Mouse (Mus musculus): ENCODE measurements around the gene Harbi1.
A peak's percentile ranks its signal among the peaks of the same experiment; 100 is the strongest.

The Harbi1 gene

DNA sequence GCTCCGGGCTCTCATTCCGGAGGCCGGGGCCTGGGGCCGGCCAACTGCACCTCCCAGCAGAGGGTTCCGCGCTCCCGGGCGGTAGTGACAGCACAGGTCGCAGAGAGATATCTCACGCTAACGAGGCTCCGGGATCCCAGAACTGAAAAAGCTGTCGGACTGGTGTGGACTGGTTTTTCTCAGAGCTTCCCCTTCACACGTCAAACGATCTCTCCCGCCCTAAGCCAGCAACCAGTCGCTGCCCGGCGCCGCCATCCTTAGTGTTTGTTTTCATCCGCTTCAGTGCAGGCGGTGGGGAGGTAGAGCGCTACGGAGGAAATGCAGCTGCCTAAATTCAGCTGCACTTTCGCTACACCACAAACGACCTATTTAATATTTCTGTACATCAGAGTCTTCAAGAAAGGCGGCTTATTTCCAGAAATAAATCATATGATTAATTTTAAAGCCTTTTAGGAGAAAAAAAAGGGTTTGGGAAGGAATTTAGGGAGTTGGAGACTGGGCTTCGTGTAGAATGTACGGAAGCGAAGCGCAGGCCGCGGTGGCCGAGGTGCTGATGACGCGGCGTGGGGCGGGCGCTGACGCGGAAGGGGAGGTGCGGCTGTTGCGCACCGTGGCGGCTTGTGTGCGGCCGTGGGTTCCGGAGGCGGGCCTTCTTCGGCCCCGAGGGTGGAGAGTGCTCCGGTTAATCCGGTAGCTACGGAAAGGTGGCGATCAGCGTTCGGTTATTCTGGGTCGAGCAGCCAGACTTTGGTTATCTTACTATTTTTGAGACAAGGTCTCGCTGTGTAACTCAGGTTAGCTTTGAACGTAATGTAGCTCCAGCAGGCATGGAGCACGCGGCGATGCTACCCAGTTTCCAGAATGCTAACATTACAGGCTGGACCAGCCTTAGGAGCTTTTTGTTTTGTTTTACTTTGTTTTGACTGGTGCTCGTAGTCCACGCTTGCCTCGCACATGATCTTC is at the start of gene Harbi1, which contains the start of gene Atg13:
Gene Harbi1, plus strand, starts transcription at position 581 of the 963 bp plus-strand sequence.
Gene Atg13, minus strand, starts transcription at position 305 of the 963 bp plus-strand sequence.
- DNase-seq: peak; percentile 96

DNA sequence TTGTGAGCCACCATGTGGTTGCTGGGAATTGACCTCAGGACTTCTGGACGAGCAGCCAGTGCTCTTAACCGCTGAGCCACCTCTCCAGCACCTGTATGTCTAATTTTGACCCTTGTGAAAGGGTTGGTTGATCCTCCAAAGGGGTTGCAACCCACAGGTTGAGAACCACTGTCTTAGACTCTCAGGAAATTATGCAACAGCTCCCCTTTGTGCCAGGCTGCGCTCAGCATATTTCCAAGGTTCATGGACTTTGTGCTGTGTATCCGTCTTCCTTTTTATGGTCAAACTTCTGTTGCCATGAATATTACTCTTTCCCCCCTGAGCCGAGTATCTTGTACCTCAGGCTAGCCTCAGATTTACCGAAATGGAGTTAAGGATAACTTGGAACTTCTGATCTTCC is 49.7 kb upstream of the Harbi1 start:
- DNase-seq: no peak

DNA sequence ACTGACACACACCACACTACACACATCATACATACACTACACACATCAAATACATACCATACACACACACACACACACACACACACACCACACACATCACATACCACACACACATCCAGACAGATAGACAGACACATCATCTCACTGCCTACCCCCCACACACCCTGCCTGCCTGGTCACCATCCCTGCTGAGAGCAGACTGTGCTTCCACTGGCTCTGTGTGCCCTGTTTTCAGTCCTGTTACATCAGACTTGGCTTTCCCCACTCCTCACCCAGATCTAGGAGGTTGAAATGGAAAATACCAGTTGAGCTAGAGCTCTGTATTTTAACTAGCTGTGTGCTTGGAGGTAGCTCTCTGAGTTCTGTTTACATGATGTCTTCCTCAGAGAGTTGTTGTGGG is 45.9 kb upstream of the Harbi1 start:
- DNase-seq: no peak

DNA sequence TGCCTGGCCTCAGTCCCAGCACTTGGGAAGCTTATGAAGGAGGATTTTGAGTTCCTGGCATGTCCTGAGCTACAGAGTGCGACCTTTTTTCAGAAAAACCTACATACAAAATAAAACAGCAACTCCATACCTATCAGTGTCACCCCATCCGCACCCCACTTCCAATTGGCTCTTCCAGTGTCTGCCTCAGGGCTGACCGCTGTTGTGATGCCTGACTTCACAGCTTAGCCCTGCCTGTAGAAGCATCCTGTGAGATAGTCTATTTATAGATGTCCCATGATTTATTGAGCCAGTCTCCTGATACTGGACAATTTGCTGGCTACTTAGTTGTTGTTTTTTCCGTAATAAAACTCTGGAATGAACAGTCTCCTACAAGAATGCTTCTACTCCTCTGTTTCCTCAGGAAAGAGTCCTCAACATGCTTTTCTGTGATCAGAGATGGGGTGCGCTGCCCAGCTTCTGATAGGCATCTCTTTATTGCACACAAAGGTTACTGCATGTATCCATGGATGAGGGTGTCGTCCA is 44.2 kb upstream of the Harbi1 start:
- no peak for DNase-seq

DNA sequence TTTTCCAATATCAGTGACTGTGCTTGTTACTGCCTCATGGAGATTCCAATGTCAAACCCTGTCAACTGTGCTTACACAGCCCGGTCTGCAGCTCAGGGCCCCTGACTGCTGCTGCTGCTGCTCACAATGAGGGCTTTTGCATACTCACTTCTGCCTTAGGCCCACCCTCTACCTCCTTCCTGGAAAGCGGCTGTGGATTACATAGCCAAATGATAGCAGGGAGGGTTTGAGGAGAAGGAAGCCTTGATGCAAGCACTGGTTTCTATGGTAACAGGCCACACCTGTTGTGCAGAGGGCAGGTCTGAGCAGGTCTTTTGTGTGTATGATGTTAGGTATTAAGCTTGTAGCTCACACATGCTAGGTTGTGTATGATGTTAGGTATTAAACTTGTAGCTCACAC is 42.9 kb upstream of the Harbi1 start:
- DNase-seq: no peak

DNA sequence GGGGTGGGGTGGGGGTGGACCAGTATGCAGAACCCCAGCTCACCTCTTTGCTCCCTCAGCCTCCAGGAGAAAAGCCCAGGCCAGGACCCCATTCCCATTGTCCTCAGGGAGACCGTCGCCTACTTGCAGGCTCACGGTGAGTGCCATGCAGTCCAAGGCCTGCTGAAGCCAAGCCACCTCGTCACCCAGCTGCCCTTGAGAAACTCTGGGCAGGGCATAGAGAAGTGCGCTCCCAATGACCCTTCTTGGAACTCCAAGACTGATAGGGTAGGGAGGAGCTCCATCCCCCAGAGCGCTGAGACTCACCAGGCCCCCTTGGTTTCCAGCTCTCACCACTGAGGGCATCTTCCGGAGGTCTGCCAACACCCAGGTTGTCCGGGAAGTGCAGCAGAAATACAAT is 41.3 kb upstream of the Harbi1 start:
- DNase-seq: no peak

DNA sequence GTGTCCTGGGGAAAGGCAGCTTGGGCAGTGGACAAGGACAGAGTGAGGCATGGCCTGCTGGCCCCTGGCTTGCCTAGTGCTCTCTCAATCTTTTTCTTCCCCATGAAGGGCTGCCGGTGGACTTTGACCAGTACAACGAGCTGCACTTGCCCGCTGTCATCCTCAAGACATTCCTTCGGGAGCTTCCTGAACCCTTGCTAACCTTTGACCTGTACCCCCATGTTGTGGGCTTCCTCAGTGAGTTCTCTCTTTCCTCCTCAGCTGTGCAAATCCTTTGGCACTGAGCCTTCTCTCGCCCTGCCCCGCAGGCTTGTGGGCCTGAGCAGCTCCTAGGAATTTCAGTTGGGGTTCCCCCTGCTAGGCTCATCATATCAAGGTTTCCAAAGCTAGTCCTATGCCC is 40.6 kb upstream of the Harbi1 start:
- DNase-seq: no peak

DNA sequence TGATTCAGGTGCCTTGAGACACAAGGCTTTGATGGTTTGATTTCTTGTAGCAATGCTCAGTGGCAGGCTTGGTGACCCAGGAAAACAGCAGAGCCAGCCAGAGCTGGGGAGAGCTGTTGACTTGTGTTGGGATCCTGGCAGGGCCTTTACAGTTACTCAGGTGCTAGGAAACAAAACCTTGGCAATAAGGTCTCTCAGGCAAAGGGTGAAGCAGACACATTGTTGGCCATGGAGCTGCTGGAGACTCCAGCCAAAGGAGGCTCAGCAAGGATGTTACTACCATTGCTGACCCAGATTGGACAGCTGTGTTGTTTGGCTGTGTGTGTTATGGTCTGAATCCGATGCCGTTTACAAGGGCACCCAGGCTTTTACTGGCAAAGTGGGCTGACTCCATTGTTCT is 37.1 kb upstream of the Harbi1 start:
- DNase-seq: no peak

DNA sequence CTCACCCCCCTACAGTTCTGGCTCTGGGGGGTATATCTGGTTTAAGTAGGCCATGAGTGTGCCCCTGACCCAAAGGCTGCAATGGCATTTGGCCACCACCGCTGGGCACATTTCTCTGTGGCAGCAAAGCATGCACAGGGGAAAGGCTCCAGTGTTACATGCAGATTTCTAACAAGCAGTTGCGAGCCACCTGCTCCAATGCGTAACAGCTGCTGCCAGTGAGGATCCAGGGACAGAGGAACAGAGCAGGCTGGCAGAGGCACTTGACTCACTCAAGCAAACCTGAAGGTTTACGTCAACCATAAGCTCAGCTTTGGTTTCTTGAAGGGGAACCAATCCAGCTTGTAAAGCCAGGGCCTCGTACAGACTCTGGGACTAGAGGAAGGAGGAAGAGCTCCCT is 35.8 kb upstream of the Harbi1 start:
- no peak for DNase-seq

DNA sequence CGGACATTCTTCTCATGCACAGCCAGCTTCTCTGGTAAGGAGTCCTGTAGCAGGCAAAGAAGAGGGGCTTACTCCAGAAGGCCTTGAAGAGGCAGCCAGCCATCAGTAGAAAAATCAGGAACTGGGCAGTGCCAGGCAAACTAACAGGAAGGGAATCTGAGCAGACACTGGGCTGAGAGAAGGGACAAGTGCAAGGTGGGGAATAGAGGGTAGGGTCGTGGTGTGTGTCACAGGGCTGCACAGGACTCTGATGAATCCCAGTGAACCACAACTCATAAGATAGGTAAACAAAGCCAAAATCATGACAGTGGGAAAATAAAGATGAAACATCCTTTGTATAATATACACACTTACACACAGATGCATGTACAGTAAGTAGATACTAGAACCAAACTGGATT is 34.2 kb upstream of the Harbi1 start:
- DNase-seq: no peak

DNA sequence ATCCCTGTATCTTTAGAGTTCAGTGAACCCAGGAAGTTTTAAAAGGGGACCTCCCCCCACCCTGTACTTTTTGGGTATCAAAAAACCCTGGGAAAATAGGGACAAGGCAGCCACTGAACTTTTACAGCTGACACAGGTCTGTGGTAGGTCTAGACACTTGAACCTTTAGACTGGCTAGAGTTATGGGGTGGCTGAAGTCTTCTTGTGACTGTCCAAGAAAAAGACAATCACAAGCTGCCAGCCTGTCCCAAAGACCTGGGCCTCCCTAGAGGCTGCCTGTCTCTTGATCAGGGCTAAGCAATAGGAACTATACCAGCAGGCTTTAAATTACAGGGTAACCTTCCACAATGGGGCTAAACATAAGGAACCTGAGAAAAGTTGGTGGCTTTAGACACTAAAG is 33.7 kb upstream of the Harbi1 start:
- DNase-seq: no peak

DNA sequence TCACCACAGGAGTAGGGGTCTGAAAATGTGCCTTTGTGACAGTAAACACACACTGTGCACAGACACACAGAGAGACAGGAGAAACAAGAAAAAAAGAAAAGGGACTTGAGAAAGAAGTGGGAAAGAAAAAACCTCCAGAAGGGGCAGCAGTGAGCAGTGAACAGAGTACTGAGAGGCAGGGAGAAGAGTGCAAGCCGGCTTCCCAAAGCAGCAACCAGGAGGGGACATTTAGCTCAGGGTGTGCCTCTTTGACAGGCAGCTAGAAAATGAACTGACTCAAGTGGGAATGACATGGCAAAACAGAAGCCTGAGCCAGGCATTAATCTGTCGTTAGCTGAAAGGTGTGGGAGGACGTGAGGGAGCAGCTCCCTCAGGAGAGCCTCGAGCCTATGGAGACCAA is 27.8 kb upstream of the Harbi1 start:
- DNase-seq: peak; percentile 61

DNA sequence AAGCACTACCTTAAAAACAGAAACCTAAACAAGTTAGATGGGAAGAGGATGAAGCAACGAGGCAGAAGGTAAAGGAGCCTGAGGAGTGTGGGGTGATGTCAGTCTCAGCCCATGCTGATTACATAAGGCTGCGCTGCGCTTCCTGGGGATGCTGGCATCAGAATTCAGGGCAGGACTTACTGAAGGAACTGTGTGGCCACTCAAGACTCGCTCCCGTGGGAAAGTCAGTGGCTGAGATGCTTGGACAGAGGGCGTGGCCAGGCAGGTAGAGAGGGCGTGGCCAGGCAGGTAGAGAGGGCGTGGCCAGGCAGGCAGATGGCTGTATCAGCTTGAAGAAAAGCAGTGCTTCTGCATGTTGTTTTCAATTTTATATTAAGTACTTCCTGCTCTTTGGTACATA is 26.7 kb upstream of the Harbi1 start:
- no peak for DNase-seq

DNA sequence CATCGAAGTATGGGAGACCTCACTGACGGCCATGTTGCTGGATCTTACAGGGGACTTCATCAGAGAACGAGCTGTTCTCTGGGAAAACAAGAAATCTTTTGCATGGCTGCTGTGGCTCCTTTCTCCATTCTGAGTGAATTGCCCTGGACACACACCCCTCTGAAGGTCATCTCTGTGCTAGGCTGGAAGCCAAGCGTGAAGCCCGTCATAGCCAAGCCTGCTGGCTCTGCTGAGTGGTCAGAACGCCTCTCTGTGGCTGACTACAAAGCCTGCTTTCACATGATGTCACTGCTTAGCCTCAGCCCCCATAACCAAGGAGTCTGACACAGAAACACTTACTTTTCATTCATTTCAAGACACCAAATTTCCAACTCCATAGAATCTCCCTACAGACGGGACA is 21.2 kb upstream of the Harbi1 start:
- DNase-seq: no peak

DNA sequence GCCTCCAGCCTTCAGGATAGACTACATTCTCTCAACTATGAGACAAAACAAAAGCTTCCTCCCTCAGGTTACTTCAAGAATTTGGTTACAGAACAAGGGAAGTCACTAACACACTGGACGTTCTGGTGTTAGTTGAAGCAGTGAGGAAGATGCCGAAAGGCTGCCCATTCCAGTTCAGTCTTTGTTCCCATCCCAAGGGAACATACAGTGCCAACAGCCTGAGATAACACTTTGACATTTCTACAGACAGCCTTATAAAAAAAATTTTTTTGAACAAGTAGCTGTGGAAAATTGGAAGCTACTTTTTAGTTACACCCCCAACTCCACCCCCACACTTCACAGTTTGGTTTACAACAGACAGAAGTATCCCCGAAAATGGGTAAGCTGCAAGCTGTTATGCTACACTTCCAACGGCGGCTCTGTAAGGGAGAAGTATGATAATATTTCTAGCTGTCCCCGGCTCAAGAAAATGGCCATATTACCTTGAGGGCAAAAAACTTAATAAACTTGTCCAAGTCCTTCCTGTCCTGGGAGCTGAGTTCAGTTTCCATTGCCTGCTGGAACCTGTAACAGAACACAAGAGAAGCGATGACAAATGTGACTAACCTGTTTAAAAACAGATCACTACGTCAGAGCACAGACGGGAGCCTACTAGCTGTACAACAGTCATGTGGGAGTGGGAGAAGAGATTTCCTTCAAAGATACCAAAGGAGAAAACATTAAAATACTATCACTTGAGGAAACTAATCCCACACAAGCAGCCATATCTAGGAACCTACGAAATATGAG is 15.0 kb upstream of the Harbi1 start:
- no peak for DNase-seq

DNA sequence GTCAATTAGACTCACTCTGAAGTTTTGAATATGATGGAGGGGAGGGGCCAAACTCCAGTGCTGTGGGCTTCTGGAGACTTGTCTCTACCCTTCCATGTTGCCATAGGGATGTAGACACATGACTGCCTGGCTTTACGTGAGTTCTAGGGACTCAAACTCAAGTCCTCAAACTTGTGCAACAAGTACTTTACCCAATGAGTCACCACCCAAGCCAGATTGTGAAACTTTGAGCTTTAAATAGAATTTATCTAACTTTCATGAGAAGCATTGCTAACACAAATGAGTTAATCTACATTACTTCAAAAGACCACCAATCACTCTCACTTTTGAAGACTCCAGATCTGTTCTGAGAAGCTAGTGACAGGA is 14.4 kb upstream of the Harbi1 start:
- no peak for DNase-seq

DNA sequence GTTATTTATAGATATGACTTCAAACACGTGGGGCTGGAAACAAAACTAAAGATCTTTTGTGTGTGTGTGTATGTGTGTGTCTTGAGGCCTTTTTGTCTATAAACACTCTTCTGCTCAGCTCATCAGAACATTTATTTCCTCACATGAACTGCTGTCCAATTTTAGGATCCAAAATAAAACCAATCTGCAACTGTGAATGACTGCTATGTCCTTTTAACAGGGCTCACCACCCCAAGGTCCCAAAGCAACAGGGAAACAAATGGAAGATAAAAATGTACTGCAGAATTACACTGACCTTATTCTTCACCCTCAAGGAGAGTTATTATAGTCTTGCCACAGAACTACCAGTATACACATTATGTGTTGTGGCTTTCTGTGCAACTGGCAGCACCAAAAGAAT is 11.4 kb upstream of the Harbi1 start:
- DNase-seq: no peak

DNA sequence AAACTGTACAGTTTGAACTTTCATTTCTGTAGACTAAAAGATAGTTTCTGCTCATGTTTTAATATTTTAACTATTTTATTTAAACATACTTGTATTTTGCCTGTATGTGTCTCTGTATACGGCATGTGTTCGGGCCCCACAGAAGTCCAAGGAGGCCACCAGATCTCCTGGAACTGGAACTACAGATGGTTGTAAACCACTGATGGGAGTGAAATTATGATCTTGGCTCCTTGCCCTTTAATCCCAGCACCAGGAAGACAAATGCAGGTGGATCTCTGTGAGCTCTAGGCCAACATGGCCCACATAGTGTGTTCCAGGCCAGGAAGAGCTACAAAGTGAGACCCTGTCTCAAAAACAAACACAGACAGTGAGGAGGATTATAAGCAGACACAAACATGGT is 9.3 kb upstream of the Harbi1 start:
- DNase-seq: no peak

DNA sequence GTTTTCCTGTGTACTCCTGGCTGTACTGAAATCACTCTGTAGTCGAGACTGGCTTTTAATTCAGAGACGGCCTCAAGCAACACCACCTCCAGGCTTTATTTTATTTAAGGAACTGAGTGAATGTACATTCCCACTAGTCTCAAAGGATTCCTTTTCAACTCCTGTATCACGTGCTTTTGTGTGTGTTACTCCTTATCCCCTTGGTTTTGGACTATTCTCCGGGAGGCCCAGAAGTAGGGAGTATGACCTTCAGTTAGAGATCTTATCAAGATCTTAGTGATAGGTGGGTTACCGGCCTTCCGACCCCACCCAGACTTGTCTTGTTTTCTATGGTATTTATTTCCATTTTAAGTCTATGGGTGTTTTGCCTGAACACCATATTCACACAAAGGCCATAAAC is 4.9 kb upstream of the Harbi1 start:
- DNase-seq: no peak

DNA sequence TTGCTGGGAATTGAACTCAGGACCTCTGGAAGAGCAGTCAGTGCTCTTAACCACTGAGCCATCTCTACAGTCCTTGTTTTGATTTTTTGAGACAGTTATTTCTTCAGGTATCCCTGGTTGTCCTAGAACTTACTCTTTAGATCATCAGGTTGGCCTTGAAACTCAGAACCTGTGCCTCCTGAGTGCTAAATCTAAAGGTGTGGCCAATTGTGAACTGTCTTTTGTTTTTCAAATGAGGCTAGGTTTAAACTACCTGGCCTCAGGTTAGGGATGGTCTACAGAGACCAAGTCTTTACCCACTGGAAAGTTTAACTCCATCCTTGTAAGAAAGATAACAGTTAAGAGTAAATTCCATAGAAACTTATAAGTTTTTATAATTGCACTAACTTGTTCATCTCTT is 4.2 kb upstream of the Harbi1 start:
- no peak for DNase-seq

DNA sequence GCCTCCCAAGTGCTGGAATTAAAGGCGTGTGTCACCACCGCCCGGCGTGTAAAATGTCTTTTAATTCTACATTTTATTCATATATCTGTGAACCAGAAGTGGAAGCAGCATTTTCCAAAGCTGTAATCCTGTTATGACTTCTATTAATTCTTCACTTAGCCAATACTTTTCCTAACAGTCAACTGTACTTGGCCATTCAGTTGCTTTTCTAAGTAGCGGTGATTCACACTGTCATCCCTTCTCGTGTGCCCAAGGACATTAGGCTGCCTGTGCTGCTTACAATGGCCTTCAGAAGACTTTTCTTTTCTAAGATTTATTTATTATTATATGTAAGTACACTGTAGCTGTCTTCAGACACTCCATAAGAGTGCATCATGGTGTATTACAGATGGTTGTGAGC is 2.3 kb upstream of the Harbi1 start:
- DNase-seq: no peak

DNA sequence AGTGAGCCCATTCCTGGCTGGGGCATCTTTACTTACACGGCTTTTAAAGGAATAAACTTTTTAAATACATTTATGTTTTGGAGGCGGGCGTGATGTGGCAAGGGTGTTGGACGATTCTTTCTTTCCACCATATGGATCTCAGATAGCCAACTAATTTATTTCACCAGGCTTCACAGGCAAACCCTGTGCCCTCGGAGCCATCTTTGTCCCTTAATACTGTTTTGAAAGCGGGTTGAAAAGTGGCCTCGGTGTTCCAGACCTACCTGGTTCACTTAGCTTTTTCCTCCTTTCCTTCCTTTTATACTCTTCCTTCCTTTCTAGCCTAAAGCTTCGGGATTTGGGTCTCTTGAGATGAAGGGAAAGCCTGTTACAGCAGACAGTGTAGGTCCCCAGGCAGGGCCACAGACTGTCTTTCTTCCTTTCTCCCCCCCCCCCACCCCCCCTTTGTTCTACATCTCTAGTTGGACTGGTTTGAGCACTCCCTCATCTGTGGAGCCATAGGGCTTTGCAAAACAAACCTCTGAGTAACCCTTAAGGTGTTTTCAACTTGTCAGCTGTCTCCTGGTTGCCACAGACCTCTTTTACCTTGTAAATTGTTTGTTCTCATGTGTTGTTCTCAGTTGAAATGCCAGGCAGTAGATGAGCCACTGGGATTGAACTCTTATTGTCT is 739 bp downstream of the Harbi1 start:
- peak; percentile 3 for DNase-seq

DNA sequence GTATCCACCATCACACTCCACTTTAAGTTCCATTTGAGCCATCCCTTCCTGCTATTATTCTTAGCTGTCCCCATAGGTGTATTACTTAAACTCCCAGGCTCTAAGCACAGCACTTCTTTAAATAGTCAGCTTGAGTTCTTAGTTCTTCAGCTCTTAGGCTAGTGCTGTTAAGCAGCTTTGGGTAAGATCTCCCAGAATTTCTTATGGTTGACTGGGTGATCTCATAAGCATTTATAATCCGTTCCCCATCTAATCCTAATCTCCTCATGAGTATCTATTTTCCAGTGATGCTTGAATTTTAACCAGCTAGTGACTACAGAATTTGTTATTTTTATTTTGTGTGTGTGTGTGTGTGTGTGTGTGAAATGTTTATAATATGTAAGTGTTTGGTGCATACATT is 4.3 kb downstream of the Harbi1 start:
- no peak for DNase-seq
